Mouse (Mus musculus) neural tube, embryonic 11.5 days (tissue): ENCODE measurements at regions not wholly inside any gene's neighbourhood (a gene's known extent, or its start where the extent isn't known, plus 50 kb on each side); places are given as distances from the start of the nearest gene placed in this dataset.

ENCODE experiments used
- ATAC-seq: fragments of 200-750 bp; cut with Nextera tagmentation; 2 replicates; pipeline ENCODE4 v1.8.0; 2017; ENCODE audit warnings: moderate number of reproducible peaks, mild to moderate bottlenecking, moderate TSS enrichment, moderate library complexity; ENCODE audit not compliant: insufficient read depth, low FRiP score, low TSS enrichment
- DNase-seq: peaks from one replicate; pipeline ENCODE4 v3.0.0-alpha.2; 2015; ENCODE audit warnings: low spot score
- H3K27ac ChIP-seq: fragments of 300-500 bp; sonication (generic); 2 replicates; pipeline ENCODE4 v1.5.1; 2014; ENCODE audit warnings: low read depth, mild to moderate bottlenecking, low read length
- H3K27me3 ChIP-seq: fragments of 300-500 bp; sonication (generic); 2 replicates; pipeline ENCODE4 v1.6.1; 2014; ENCODE audit warnings: mild to moderate bottlenecking, low read length, mixed read lengths; ENCODE audit not compliant: control insufficient read depth, insufficient read depth
- H3K36me3 ChIP-seq: fragments of 300-500 bp; sonication (generic); 2 replicates; pipeline ENCODE4 v1.6.1; 2014; ENCODE audit warnings: mild to moderate bottlenecking, low read length, moderate library complexity, mixed read lengths; ENCODE audit not compliant: control insufficient read depth, insufficient read depth
- H3K4me1 ChIP-seq: fragments of 300-500 bp; sonication (generic); 2 replicates; pipeline ENCODE4 v1.6.1; 2014; ENCODE audit warnings: low read length, mixed read lengths; ENCODE audit not compliant: control insufficient read depth, insufficient read depth
- H3K4me2 ChIP-seq: fragments of 300-500 bp; sonication (generic); 2 replicates; pipeline ENCODE4 v1.6.1; 2014; ENCODE audit warnings: low read depth, mild to moderate bottlenecking, moderate library complexity
- H3K4me3 ChIP-seq: fragments of 300-500 bp; sonication (generic); 2 replicates; pipeline ENCODE4 v1.5.1; 2014; ENCODE audit warnings: low read depth, low read length
- H3K9ac ChIP-seq: fragments of 300-500 bp; sonication (generic); 2 replicates; pipeline ENCODE4 v1.6.1; 2014; ENCODE audit warnings: mild to moderate bottlenecking, low read length
- H3K9me3 ChIP-seq: fragments of 300-500 bp; sonication (generic); 2 replicates; pipeline ENCODE4 v1.6.1; 2016; ENCODE audit warnings: low read length; ENCODE audit not compliant: control insufficient read depth
- WGBS: fragments of 180-500 bp; shearing (Covaris S2); extraction: QIAGEN DNeasy Blood & Tissue Kit; methylation state at CpG from one replicate; pipeline ENCODE4 v1.1.7; 2014; 5-methylcytosine and 5-hydroxymethylcytosine counted together

DNA sequence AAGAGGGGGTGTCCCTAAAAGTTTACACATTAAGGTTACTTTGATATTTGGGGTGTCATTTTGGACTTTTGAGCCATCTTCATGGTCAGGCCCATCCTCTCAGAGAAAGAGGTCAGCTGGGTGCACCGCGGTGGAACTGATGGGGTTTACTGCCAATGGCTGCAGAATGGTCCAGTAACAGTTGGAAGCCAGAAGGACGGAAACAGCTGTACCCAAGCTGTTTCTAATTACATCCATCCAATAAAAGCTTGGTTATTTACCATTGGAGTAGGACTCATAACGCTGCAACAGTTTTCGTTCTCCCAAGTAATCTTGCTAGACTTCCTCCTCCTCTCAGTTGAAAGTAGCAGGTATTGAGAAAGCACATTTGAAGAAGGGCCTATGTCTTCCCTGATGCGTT is 344.7 kb downstream of the Stim2 start:
- DNase-seq = no peak
- ATAC-seq = no peak
- no peaks in the 10 kb centered on the region for H3K4me1 ChIP-seq
- no peaks in the 10 kb centered on the region for H3K9me3 ChIP-seq
- 56% methylated on average over 6 of the region's 6 CpGs for WGBS
- no peak overlapping the region for H3K9ac ChIP-seq
- H3K27ac ChIP-seq = no peak overlapping the region
- no peaks in the 10 kb centered on the region for H3K27me3 ChIP-seq
- no peak overlapping the region for H3K4me3 ChIP-seq
- H3K36me3 ChIP-seq = no peaks in the 10 kb centered on the region
- no peak overlapping the region for H3K4me2 ChIP-seq

DNA sequence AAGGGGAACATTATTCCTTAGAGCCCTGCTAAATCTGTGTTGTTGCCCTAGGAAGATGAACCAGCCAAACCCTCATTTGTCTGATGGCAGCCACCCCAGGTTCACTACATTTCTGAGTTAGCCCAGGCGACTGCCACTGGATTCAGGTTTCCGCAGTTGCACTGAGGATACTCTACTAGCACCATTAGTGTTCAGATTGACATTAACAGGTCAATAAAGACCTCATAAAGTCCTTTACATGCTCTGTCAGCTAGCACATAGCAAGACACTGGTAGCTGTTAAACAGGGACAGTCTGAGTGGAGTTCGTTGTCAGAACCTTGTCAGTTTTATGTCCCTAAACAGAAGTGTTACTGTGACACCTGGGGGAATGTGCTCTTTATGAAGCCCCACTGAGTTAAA is 345.1 kb downstream of the Stim2 start:
- Histone ChIP-seq H3K27me3 (no peaks in the 10 kb centered on the region), H3K4me2 (no peak overlapping the region), H3K9me3 (no peaks in the 10 kb centered on the region), H3K9ac (no peak overlapping the region), H3K4me3 (no peak overlapping the region), H3K27ac (no peak overlapping the region), H3K4me1 (no peaks in the 10 kb centered on the region), H3K36me3 (no peaks in the 10 kb centered on the region)
- DNase-seq (no peak), ATAC-seq (no peak)
- 61% methylated on average over 3 of the region's 3 CpGs for WGBS

DNA sequence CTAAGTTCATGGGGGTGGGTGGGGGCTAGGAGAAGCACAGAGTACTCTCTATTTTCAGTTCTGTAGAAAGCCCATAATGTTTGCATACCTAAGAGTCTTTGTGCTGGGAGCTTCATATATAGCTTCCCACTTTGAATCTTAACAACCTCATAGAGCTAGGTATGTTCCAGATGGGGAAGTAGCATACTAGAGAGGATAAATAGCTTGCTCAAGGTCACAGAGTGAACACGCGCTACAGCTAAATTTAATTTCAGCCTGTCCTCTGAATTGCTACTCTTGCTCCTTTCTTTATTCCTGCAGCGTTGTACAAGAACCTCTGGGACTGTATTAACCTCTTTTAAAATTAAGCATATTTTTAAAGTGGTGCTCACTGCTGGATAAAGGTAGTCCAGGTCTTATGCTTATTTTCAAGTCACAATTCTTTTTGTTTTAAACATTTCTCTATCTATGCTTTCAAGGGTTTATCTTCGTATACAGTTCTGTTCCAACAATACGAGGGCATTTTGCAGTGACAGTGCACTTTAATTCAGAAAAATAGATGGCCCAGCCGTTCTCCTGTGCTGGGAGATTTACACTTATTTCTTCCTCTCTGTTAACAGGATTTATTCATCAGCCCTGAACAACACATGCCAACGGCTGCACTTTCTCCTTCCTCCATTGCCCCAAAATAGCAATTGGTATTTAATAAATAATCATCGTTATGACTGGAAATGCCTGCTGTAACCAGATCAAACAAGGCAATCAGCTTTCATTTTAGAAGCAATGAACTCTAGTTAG is 350.7 kb downstream of the Stim2 start:
- Histone ChIP-seq H3K4me1 (no peaks in the 10 kb centered on the region), H3K27ac (no peak overlapping the region), H3K36me3 (no peaks in the 10 kb centered on the region), H3K27me3 (no peaks in the 10 kb centered on the region), H3K4me3 (no peak overlapping the region), H3K4me2 (no peak overlapping the region), H3K9ac (no peak overlapping the region), H3K9me3 (no peaks in the 10 kb centered on the region)
- ATAC-seq (no peak), DNase-seq (no peak)
- WGBS = 75% methylated on average over 8 of the region's 8 CpGs

DNA sequence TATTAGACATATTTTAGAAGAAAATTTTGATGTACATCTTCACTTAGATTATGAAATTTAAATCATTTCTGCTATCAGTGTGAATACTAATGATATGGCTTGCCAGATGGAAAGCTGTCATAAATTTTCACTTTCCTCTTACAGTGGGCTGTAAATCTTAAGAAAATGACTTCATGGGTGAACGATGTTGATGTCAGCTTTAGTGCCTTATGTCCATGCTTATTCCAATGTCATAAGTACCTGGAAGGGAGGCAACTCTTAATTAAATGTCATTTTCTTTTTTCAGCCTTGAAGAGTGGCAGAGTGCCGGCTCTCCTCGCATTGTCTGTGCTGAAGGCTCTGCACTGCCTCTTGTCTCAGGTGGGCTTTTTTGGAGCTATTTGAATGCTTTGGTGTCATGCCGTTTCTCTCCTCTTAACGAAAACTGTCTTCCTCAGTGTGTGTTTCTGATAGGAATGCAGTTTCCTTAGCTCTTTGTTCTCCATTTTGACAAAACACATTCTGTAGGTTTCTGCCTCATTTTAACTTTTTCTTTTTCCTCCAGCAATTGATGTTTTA is 351.6 kb downstream of the Stim2 start:
- Histone ChIP-seq H3K9me3 (no peaks in the 10 kb centered on the region), H3K36me3 (no peaks in the 10 kb centered on the region), H3K4me1 (no peaks in the 10 kb centered on the region), H3K27ac (no peak overlapping the region), H3K27me3 (no peaks in the 10 kb centered on the region), H3K4me3 (no peak overlapping the region), H3K4me2 (no peak overlapping the region), H3K9ac (no peak overlapping the region)
- 61% methylated on average over 5 of the region's 5 CpGs for WGBS
- ATAC-seq (peak; percentile 36; the same call in 1 of the 2 replicates), DNase-seq (no peak)

DNA sequence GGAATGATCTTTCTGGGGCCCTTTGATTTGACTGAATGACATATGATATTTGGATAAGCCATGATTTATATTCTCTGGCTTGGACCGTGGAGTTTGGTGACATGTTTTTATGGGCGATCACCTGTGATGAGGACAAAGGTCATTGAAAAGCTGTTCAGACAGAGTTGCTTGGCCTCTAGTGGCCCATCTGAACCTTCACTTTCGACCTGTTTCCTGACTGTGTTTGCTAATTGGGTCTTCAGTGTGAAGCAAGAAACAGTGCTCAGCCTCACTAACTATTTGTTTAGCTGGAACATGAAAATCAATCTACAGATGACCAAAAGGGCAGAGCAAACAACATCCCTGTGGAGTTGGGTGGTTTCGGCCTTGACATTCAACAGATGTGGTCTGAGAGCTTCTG is 357.8 kb downstream of the Stim2 start:
- no peaks in the 10 kb centered on the region for H3K4me1 ChIP-seq
- no peak overlapping the region for H3K4me2 ChIP-seq
- H3K36me3 ChIP-seq = no peaks in the 10 kb centered on the region
- WGBS = 51% methylated on average over 4 of the region's 4 CpGs
- DNase-seq = no peak
- no peak overlapping the region for H3K27ac ChIP-seq
- H3K4me3 ChIP-seq = no peak overlapping the region
- no peaks in the 10 kb centered on the region for H3K9me3 ChIP-seq
- no peak for ATAC-seq
- H3K27me3 ChIP-seq = no peaks in the 10 kb centered on the region
- no peak overlapping the region for H3K9ac ChIP-seq

DNA sequence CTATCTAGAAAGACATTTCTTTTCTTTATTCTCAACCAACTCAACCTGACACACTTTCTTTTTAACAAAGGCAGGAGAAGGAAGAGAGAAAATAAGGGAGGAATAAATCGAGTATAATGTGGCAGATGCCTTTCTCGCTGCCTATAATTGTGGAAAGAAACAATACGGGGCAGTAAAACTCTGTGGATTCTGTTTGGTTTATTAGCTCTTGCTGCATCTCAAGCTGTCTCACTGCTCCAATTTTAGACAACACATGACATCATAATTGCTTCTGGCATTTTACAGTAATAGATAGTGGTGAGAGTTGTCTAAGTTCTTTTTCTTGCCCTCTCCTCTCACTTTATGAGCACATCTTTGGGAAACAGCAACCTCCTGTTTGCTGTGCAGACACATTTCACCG is 359.2 kb downstream of the Stim2 start:
- ATAC-seq = no peak

DNA sequence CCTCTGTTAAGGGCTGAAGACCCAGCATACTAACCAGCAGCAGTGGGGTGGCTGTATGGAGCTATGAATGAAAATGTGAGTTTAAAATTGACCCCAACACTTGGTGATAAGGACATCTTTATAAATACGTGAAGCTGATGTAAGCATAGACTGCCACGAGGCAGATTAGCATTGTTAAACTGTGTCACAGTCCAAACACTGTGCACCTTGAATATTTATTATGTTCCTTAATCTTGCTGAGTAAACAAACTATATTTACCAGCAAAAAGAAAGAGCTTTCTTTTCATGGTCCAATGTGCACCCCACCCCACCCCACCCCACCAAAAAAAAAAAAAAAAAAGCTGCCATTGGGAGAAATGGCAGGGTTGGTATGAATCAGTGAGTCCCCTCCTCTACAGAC is 359.9 kb downstream of the Stim2 start:
- Histone ChIP-seq H3K27me3 (no peaks in the 10 kb centered on the region), H3K27ac (no peak overlapping the region), H3K4me2 (no peak overlapping the region), H3K36me3 (no peaks in the 10 kb centered on the region), H3K4me3 (no peak overlapping the region), H3K9ac (no peak overlapping the region), H3K9me3 (no peaks in the 10 kb centered on the region), H3K4me1 (no peaks in the 10 kb centered on the region)
- ATAC-seq = no peak
- no peak for DNase-seq
- WGBS = 81% methylated on average over 2 of the region's 2 CpGs

More for the DNA sequence above, 359.2 kb downstream of the Stim2 start:
- WGBS = 75% methylated on average over 4 of the region's 4 CpGs
- Histone ChIP-seq H3K9ac (no peak overlapping the region), H3K27ac (no peak overlapping the region), H3K36me3 (no peaks in the 10 kb centered on the region), H3K4me2 (no peak overlapping the region), H3K4me1 (no peaks in the 10 kb centered on the region), H3K9me3 (no peaks in the 10 kb centered on the region), H3K27me3 (no peaks in the 10 kb centered on the region), H3K4me3 (no peak overlapping the region)
- DNase-seq = no peak
